Mouse (Mus musculus): ENCODE results near the gene Tsg101. TPM values are rescaled to one million over a fixed set of nuclear protein-coding genes. Genes with fewer than 3 reads are reported as not detected.

Tsg101 gene
- polyA plus RNA-seq, 1 experiment = 80.7 TPM

GRCm38 (mm10) chr7:46845211-46845977 is 74.4 kb downstream of the Tsg101 start:
- peaks cover 9% of the 10 kb centered on the region for H3K4me1 ChIP-seq (ENCODE audit: control insufficient read depth, insufficient read depth, low read length)
- H3K27me3 ChIP-seq (replicated peaks; ENCODE audit: control insufficient read depth, insufficient read depth, low read length) = no peaks in the 10 kb centered on the region
- WGBS = under 1% methylated on average over 51 of the region's 51 CpGs
- H3K27ac ChIP-seq (ENCODE audit: insufficient read depth, low read depth, low read length) = peak overlapping the region; percentile 88
- TF ChIP-seq POLR2A (IDR thresholded peaks at IDR 0.05; ENCODE audit: low read depth, low read length) = peak; percentile 98
- no peak for TF ChIP-seq CTCF (conservative IDR thresholded peaks at IDR 0.05; ENCODE audit: insufficient read depth, insufficient read length, low read depth, low read length)
- peak overlapping the region; percentile 83 for H3K4me3 ChIP-seq (ENCODE audit: insufficient read depth, low read depth, low read length)
- H3K36me3 ChIP-seq (ENCODE audit: control insufficient read depth, insufficient read depth, low read length) = peaks cover 8% of the 10 kb centered on the region
- DNase-seq = peak; percentile 96

DNA sequence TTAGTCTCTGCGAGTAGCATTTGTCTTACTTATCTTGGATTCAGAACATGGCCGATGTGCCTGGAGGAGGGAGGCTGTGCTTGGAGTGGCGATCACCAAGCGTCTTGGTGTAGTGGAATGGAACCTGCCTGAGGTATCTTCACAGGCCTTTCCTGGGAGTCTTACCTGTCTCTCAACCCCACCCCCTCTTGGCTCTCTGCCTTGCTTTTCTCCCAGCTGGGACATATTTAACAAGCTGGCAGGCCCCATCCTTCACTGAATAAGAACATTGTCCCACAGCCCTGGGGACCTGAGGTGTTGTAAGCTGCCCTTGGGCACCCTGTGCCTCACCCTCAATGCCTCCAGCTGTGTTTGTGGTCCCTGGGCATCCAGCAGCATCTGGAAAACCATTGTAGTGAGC is 76.2 kb downstream of the Tsg101 start:
- WGBS = 92% methylated on average over 4 of the region's 4 CpGs
- H3K27me3 ChIP-seq (replicated peaks; ENCODE audit: control insufficient read depth, insufficient read depth, low read length) = no peaks in the 10 kb centered on the region
- peaks cover 25% of the 10 kb centered on the region for H3K4me1 ChIP-seq (ENCODE audit: control insufficient read depth, insufficient read depth, low read length)
- no peak overlapping the region for H3K27ac ChIP-seq (ENCODE audit: insufficient read depth, low read depth, low read length)
- H3K4me3 ChIP-seq (ENCODE audit: insufficient read depth, low read depth, low read length) = no peak overlapping the region
- no peak for DNase-seq
- TF ChIP-seq POLR2A (IDR thresholded peaks at IDR 0.05; ENCODE audit: low read depth, low read length) (no peak), CTCF (conservative IDR thresholded peaks at IDR 0.05; ENCODE audit: insufficient read depth, insufficient read length, low read depth, low read length) (no peak)
- H3K36me3 ChIP-seq (ENCODE audit: control insufficient read depth, insufficient read depth, low read length) = no peaks in the 10 kb centered on the region; the same call in 1 of the 2 replicates

DNA sequence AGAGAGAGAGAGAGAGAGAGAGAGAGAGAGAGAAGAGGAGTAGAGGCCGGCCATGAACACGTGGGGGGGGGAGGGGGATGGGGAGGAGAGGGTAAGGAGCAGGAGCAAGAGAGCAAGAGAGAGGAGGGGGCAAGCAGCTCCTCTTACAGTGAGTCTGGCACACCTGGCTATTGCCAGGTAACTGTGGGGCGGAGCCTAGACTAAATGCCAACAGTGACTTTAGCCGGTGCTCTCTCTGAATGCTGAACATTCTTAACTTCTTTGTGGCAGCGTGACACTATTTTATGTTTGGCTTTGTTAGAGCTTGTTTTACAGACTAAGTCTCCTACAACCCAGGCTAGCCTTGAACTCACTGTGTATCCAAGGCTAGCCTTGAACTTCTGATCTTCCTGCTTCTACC is 77.5 kb downstream of the Tsg101 start:
- TF ChIP-seq CTCF (conservative IDR thresholded peaks at IDR 0.05; ENCODE audit: insufficient read depth, insufficient read length, low read depth, low read length) (no peak), POLR2A (IDR thresholded peaks at IDR 0.05; ENCODE audit: low read depth, low read length) (no peak)
- peak; percentile 36 for DNase-seq
- Histone ChIP-seq H3K4me1 (ENCODE audit: control insufficient read depth, insufficient read depth, low read length) (peaks cover 25% of the 10 kb centered on the region), H3K36me3 (ENCODE audit: control insufficient read depth, insufficient read depth, low read length) (no peaks in the 10 kb centered on the region), H3K27me3 (replicated peaks; ENCODE audit: control insufficient read depth, insufficient read depth, low read length) (no peaks in the 10 kb centered on the region), H3K27ac (ENCODE audit: insufficient read depth, low read depth, low read length) (no peak overlapping the region), H3K4me3 (ENCODE audit: insufficient read depth, low read depth, low read length) (no peak overlapping the region)
- whole genome bisulfite sequencing = 31% methylated on average over 5 of the region's 5 CpGs

DNA sequence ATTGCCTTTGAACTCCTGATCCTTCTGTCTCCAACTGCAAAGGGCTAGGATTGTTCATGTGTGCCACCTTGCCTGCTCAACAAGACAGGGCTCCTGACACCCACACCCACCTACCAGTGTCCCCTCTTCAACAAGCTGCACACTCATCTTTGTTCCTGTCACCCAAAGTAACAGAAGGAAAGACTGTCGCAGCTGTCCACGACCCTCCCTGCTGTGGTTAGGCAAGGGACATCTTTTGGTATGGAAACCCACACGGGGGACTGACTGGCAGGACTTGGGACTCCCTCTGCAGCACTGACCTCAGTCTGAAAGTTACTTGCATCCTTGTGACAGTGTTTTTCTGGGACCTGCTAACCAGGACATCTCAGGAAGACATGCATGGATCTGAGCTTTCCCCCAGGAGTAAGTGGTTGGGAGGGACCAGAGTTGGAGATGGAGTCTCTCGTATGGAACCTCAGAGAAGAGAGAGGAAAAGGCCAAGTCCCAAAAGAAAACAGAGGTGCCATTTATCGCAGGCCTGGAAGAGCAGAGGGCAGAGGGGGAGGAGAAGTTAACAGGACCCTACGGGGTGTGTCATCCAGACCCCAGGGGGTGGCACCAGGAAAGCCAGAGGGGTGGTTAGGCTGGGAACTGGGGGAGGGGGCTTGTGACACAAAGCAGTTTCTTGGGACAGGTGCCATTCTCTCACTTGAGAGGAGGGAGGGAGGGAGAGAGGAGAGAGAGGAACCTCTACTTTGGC is 78.8 kb downstream of the Tsg101 start, which contains the start of gene Ldha:
Gene Ldha, plus strand, starts transcription at position 689 of the 739 bp plus-strand sequence.
- WGBS = 72% methylated on average over 6 of the region's 6 CpGs
- peak within 1 kb of the TSS; percentile 99 for H3K27ac ChIP-seq (ENCODE audit: insufficient read depth, low read depth, low read length)
- no peak for TF ChIP-seq POLR2A (IDR thresholded peaks at IDR 0.05; ENCODE audit: low read depth, low read length)
- H3K36me3 ChIP-seq (ENCODE audit: control insufficient read depth, insufficient read depth, low read length) = no peaks in the 10 kb centered on the region
- no peak for DNase-seq
- no peaks in the 10 kb centered on the region for H3K27me3 ChIP-seq (replicated peaks; ENCODE audit: control insufficient read depth, insufficient read depth, low read length)
- no peak within 1 kb of the TSS for H3K4me3 ChIP-seq (ENCODE audit: insufficient read depth, low read depth, low read length)
- H3K4me1 ChIP-seq (ENCODE audit: control insufficient read depth, insufficient read depth, low read length) = peaks cover 25% of the 10 kb centered on the region

DNA sequence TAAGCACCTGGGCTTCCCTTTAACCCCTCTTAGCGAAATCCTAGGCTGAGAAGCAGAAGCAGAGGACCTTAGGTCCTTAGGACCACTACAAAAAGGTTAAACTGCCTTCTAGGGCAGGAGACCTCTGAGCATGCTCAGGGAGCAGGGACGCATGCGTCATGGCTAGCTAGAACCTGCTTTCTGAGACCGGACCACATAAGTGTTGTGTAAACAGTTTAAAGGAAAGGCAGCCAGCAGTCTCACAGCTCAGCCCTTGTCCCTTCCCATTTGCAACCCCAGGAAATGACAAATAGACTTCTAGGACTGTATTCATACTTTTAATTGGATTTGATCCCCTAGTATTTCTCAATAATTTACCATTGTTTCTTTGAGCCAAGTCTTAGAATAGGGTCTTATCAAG is 79.4 kb downstream of the Tsg101 start:
- WGBS = 52% methylated on average over 4 of the region's 4 CpGs
- peak overlapping the region; percentile 99 for H3K27ac ChIP-seq (ENCODE audit: insufficient read depth, low read depth, low read length)
- no peaks in the 10 kb centered on the region for H3K36me3 ChIP-seq (ENCODE audit: control insufficient read depth, insufficient read depth, low read length)
- H3K27me3 ChIP-seq (replicated peaks; ENCODE audit: control insufficient read depth, insufficient read depth, low read length) = no peaks in the 10 kb centered on the region
- peak; percentile 43 for DNase-seq
- peaks cover 28% of the 10 kb centered on the region for H3K4me1 ChIP-seq (ENCODE audit: control insufficient read depth, insufficient read depth, low read length)
- H3K4me3 ChIP-seq (ENCODE audit: insufficient read depth, low read depth, low read length) = no peak overlapping the region
- TF ChIP-seq POLR2A (IDR thresholded peaks at IDR 0.05; ENCODE audit: low read depth, low read length) (no peak), CTCF (conservative IDR thresholded peaks at IDR 0.05; ENCODE audit: insufficient read depth, insufficient read length, low read depth, low read length) (no peak)

- Histone ChIP-seq H3K36me3 (ENCODE audit: control insufficient read depth, insufficient read depth, low read length) (no peaks in the 10 kb centered on the region), H3K4me1 (ENCODE audit: control insufficient read depth, insufficient read depth, low read length) (peaks cover 28% of the 10 kb centered on the region), H3K27me3 (replicated peaks; ENCODE audit: control insufficient read depth, insufficient read depth, low read length) (no peaks in the 10 kb centered on the region), H3K4me3 (ENCODE audit: insufficient read depth, low read depth, low read length) (no peak overlapping the region), H3K27ac (ENCODE audit: insufficient read depth, low read depth, low read length) (peak overlapping the region; percentile 99)
- WGBS = 65% methylated on average over 5 of the region's 5 CpGs
- TF ChIP-seq POLR2A (IDR thresholded peaks at IDR 0.05; ENCODE audit: low read depth, low read length) = no peak
- TF ChIP-seq CTCF (conservative IDR thresholded peaks at IDR 0.05; ENCODE audit: insufficient read depth, insufficient read length, low read depth, low read length) = no peak
- DNase-seq = no peak
Observed at GRCm38 (mm10) chr7:46839861-46840260, 79.9 kb downstream of the Tsg101 start.

GRCm38 (mm10) chr7:46839446-46839845 is 80.3 kb downstream of the Tsg101 start:
- no peaks in the 10 kb centered on the region for H3K27me3 ChIP-seq (replicated peaks; ENCODE audit: control insufficient read depth, insufficient read depth, low read length)
- peak; percentile 90 for DNase-seq
- TF ChIP-seq CTCF (conservative IDR thresholded peaks at IDR 0.05; ENCODE audit: insufficient read depth, insufficient read length, low read depth, low read length) (no peak), POLR2A (IDR thresholded peaks at IDR 0.05; ENCODE audit: low read depth, low read length) (no peak)
- peak overlapping the region; percentile 99 for H3K27ac ChIP-seq (ENCODE audit: insufficient read depth, low read depth, low read length)
- peaks cover 27% of the 10 kb centered on the region for H3K4me1 ChIP-seq (ENCODE audit: control insufficient read depth, insufficient read depth, low read length)
- no peaks in the 10 kb centered on the region for H3K36me3 ChIP-seq (ENCODE audit: control insufficient read depth, insufficient read depth, low read length)
- H3K4me3 ChIP-seq (ENCODE audit: insufficient read depth, low read depth, low read length) = no peak overlapping the region
- WGBS = 16% methylated on average over 7 of the region's 7 CpGs

Other genes with a start within 250 kb of the Tsg101 start
- not detected in 2 replicates for gene Tph1, start 247.4 kb downstream of the Tsg101 start, polyA plus RNA-seq (2012; rRNA removed)
- gene Saal1, start 209.3 kb downstream of the Tsg101 start, polyA plus RNA-seq (2012; rRNA removed) = 5.2 and 5.3 TPM in 2 replicates
- 0.17 and 0.20 TPM in 2 replicates for gene Saa3, start 204.3 kb downstream of the Tsg101 start, polyA plus RNA-seq (2012; rRNA removed)
- gene Saa4, start 187.4 kb downstream of the Tsg101 start, polyA plus RNA-seq (2012; rRNA removed) = not detected in 2 replicates
- not detected in 2 replicates for gene Saa1, start 177.0 kb downstream of the Tsg101 start, polyA plus RNA-seq (2012; rRNA removed)
- not detected in 2 replicates for gene Saa2, start 168.2 kb downstream of the Tsg101 start, polyA plus RNA-seq (2012; rRNA removed)
- 31.0 and 41.7 TPM in 2 replicates for gene Hps5, start 123.9 kb downstream of the Tsg101 start, polyA plus RNA-seq (2012; rRNA removed)
- 9.8 and 11.6 TPM in 2 replicates for gene Gtf2h1, start 123.9 kb downstream of the Tsg101 start, polyA plus RNA-seq (2012; rRNA removed)
- gene Ldha, start 78.5 kb downstream of the Tsg101 start, polyA plus RNA-seq (2012; rRNA removed) = 665 and 667 TPM in 2 replicates
- 0.42 and 0.67 TPM in 2 replicates for gene Ldhc, start 58.8 kb downstream of the Tsg101 start, polyA plus RNA-seq (2012; rRNA removed)
- 3.8 and 4.0 TPM in 2 replicates for gene Uevld, start 38.6 kb upstream of the Tsg101 start, polyA plus RNA-seq (2012; rRNA removed)
- 0.46 TPM in 1 of 2 replicates, not detected in the other for gene Gm9999, start 63.6 kb upstream of the Tsg101 start, polyA plus RNA-seq (2012; rRNA removed)
- gene Spty2d1, start 88.4 kb upstream of the Tsg101 start, polyA plus RNA-seq (2012; rRNA removed) = 6.3 and 7.2 TPM in 2 replicates
- 97.0 and 104 TPM in 2 replicates for gene Tmem86a, start 130.6 kb upstream of the Tsg101 start, polyA plus RNA-seq (2012; rRNA removed)
- gene Ptpn5, start 213.7 kb upstream of the Tsg101 start, polyA plus RNA-seq (2012; rRNA removed) = 0.61 and 0.79 TPM in 2 replicates

Measured in kidney, adult 2 months (tissue).